Mouse (Mus musculus): ENCODE measurements at regions not wholly inside any gene's neighbourhood (a gene's known extent, or its start where the extent isn't known, plus 50 kb on each side); places are given as distances from the start of the nearest gene placed in this dataset.
A peak's percentile ranks its signal among the peaks of the same experiment; 100 is the strongest.

GRCm38 (mm10) chr15:27132761-27133160, 237.4 kb upstream of the Fbxl7 start:
- no peak for DNase-seq (ENCODE audit: low spot score)

DNA sequence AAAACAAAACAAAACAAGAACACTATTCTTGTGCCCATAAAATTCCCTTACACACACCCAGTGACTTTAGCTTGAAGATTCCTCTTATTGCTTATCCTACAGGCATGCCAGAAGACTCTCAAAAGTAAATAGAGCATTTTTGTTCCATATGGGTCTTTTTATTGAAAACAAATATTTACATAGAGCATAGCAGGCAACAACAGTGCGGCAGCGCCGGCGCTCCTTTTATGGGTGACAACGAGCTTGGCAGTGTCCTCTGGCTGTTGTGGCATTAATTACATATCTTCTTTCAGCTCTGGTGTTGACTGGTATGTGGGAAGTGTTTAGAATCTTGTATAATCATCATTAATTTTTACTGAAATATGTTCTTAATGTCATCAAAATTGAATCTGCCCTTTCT, 242.2 kb upstream of the Fbxl7 start:
- no peak for DNase-seq (ENCODE audit: low spot score)

DNA sequence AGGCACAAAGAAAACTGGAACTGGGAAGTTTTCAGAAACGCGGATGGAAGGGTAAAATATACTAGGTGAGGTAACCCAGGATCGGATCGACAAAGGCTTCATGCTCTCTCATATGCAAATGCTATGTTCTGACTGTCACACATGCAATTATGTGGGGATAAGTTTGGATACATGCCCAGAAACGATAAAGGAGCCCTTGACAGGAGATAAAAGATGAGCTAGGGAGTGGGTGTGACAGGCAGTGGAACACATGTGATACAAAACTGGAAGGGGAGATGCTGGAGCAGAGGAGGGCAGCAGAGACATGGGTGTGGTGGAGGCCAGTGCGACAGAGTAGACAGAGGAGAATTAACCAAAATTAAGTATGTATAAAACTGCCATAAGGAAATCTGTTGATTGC, 250.5 kb upstream of the Fbxl7 start:
- DNase-seq (ENCODE audit: low spot score): no peak

- no peak for DNase-seq (ENCODE audit: low spot score)
Observed at GRCm38 (mm10) chr15:27160986-27161385, 265.6 kb upstream of the Fbxl7 start.

- no peak for DNase-seq (ENCODE audit: low spot score)
Observed at GRCm38 (mm10) chr15:27167484-27167883, 272.1 kb upstream of the Fbxl7 start.

DNA sequence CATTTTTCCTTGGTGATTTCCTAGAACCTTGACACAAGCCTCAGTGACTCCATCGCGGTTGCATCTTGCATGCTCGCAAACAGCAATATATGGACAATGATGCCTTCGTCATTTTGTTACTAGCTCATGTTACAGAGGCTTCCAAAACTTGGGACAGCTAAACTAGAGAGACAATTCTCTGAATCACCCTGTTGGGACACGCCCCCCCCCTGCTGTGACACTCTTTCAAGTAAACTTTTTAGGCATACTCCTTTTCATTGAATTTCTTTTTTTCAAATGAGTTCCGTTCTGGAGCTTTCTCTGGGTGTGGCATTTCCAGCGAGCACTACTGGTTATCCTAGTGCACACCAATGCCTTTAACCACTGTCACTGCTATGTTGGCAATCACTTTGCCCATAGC, 274.5 kb upstream of the Fbxl7 start:
- no peak for DNase-seq (ENCODE audit: low spot score)

DNA sequence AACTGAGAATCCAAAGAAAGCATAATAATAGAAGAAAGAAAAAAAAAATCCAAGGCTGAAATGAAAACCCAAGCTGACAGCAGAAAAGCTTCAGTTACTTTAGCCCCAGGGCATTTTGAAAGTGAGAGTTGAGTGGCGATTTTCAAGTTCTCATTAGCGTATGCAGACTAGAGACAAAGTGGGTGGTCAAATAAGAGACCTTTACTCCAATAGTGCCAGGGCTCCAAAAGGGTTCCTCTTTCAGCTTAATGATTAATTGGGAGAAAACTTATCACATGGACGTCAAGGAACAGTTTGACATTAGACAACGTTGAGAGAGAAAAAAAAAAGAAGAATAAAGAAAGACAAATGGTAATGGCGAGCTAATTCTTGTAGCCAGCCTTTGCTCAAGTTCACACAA, 278.1 kb upstream of the Fbxl7 start:
- DNase-seq (ENCODE audit: low spot score): no peak

DNA sequence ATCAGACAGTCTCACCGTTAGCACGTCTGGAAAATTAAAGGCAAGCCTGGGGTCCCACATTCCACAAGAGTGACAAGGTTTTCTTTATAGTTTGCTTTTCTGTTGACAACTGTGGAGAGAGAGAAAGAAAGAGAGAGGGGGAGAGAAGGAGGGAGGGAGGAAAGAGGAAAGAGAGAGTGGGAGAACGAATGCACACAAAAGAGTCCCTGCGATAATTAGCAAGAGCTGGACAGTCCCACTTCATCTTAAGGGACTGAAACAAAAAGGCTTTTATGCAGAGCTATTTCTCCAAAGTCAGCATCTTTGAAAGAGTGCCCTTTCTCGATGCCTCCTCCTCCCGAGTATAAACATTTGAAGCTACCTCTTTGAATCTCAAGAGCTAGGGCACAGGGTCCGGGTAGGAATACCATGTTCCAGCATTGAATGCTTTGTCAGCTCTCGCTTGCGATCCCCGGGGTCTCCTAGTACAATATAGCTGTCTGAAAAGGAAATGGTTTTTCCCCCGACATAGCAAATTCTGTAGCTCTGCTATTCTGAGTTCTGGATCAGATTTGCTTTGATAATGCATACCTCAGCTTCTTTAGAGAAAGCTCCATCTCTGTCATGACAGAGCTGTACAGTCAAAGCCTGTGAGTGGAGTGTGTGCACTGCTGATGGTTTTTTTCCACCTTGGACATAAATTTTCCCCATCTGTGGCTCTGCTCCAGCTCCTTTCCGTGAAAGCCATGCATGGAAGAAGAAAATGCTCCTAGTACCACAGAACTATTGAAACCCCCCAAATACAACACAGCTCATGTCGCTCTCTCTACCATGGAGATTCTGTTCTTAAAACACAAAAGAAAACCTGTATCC, 282.9 kb upstream of the Fbxl7 start:
- DNase-seq (ENCODE audit: low spot score): no peak

DNA sequence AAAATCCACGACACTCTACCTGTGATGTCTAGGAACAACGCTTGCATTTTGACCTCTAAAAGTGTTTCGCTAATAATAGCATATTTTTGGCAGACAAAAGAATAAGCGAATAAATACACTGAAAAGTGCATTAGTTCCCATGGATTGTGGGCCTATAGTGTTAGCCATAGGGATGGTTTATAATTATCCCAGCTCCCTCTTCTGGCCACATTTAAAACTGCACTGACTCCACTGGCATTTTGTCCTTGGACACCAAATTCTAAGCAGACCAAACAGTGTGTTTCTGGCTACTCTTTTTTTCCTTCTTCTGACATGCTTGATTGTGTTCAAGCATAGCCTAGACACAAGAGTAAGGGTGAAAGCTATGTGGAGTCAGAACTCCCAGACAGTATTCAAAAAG, 276.8 kb upstream of the Ank start:
- peak; percentile 3 for DNase-seq (ENCODE audit: low spot score)

- no peak for DNase-seq (ENCODE audit: low spot score)
Observed at GRCm38 (mm10) chr15:27201513-27201912, 265.0 kb upstream of the Ank start.

- no peak for DNase-seq (ENCODE audit: low spot score)
Observed at GRCm38 (mm10) chr15:27204888-27205287, 261.6 kb upstream of the Ank start.

GRCm38 (mm10) chr15:27207446-27207845, 259.0 kb upstream of the Ank start:
- no peak for DNase-seq (ENCODE audit: low spot score)

- no peak for DNase-seq (ENCODE audit: low spot score)
Observed at GRCm38 (mm10) chr15:27216387-27216786, 250.1 kb upstream of the Ank start.

DNA sequence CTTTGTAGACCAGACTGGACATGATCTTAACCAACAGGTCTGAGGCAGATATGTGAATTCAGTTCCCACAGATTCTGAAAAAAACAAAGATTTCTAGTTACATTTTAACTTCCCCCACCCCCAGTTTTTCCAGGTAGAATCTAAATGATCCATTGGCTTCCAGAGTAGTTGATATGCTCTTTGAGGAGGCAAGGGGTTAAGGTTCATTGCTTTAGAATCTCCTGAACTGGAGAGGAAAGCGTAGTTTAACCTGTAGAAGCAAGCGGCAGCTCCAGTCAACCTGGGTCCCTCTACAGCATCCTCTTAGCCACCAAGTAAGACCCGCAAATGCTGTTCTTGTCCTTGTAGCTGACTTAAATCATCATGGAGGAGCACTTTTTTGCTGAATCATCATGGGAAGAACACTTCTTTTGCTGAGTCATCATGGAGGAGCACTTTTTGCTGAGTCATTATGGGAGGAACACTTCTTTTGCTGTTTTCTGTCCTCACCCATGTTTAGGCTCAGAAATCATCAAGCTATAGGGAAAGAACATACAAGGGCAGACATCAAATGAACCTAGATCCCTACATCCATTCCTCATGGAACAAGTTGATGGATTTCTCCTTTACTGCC, 247.2 kb upstream of the Ank start:
- peak; percentile 13 for DNase-seq (ENCODE audit: low spot score)

DNA sequence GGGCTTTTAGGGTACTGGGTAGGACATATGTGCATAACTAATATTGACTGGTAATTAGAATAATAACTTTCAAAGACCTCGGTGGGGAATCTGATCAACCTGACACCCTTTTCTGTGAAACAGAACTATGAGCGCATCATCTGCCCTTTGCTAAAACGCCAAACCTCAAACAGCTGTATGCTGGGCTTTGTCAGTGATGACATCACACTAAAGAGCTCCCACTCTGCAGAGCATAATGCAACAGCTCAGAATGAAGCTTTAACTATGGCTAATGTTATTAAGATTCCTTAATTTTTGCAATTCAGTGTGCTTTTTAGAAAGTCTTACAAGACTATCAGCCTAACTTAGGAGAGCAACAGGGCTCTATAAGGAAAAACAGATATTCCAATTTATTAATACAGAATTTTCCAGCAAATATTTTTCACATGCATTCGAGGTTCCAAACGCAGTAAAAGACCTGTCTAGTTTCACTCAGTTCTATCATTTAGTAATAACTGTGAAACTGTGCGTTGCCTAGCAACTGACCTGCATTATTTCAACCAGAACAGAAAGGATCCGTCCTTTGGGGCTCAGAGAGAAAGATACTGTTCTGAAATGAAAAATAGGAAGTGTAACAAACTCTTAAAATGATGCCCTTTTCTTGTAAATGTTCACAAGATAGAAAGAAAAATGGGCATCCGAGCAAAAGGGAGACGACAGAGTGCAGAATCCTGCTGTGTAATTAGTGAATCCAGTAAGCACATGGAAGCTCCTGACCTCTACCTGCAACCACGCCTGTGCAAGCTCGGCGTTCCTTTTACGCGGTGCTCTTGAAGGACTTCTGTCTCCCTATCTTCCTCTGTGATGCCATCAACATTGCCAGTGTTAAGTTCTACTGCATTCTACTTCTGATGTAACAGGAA, 242.6 kb upstream of the Ank start:
- DNase-seq (ENCODE audit: low spot score): no peak

- DNase-seq (ENCODE audit: low spot score): no peak
Observed at GRCm38 (mm10) chr15:27224512-27224850, 242.0 kb upstream of the Ank start.

GRCm38 (mm10) chr15:27232804-27233203, 233.7 kb upstream of the Ank start:
- DNase-seq (ENCODE audit: low spot score): no peak

- DNase-seq (ENCODE audit: low spot score): peak; percentile 19
Observed at GRCm38 (mm10) chr15:27234770-27235169, 231.7 kb upstream of the Ank start.

DNA sequence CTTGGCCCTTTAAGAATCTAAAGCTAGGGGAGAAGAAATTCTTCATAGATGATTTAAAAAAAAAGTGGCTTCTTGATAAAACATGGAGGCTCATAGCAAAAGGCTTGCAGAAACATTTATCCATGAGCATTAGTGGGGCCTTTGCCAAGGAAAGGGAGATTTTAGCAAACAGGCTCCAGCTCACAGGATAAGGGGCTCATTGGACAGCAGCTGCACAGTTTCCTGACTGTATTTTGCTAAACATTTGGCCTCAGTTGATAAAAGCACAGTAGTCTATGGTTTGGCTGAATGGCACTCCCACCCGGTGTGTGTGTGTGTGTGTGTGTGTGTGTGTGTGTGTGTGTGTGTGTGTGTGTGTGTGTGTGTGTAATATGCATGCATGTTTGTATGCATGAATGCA, 228.2 kb upstream of the Ank start:
- no peak for DNase-seq (ENCODE audit: low spot score)

- no peak for DNase-seq (ENCODE audit: low spot score)
Observed at GRCm38 (mm10) chr15:27246302-27246701, 220.2 kb upstream of the Ank start.

DNA sequence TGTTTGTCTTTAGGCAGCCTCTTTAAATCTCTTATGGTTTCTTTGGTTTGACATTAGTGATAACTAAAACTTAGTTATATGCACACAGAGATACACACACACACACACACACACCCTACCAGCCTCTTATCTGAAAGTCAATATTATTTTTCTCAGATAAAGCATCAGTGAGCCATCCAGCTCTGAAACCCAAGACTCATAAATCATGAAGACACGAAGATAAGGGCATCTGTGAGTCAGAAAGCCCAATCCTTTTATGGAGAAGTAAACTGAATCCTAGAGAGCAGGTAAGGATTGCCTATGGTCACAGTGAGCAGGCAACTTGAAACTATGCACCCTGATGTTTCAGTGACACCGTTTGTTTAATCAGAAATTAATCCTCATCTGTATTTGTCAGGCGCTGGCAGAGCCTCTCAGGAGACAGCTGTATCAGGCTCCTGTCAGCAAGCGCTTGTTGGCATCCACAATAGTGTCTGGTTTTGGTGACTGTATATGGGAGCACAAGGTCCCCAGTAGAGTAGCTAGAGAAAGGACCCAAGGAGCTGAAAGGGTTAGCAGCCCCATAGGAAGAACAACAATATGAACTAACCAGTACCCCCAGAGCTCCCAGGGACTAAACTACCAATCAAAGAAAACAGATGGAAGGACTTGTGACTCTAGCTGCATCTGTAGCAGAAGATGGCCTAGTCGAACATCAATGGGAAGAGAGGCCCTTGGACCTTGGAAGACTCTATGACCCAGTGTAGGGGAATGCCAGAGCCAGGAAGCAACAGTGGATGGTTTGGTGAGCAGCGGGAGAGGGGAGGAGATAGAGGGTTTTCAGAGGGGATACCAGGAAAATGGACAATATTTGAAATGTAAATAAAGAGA, 207.3 kb upstream of the Ank start:
- no peak for DNase-seq (ENCODE audit: low spot score)

DNA sequence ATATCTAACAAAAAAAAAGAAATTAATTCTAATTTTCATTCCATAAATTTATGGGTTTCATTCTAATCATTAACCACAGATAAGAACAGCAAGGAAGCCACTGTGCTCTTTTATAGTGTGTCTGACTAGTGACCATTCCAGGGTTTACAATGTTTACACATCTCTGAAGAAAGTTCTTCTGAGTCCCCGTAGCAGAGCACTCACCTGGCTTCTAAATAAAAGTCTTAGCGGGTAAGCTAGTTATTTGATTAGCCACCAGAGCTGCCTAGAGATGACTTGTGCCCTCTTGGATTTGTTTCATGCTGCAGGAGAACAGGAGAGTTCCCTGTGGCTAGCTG, 206.7 kb upstream of the Ank start:
- no peak for DNase-seq (ENCODE audit: low spot score)

Measured in c-Kit-positive CD71-positive TER-119-positive erythroid progenitor cells, embryonic 14.5 days (primary cell).